Mouse (Mus musculus): ENCODE measurements around the gene Vmn1r177.
"Not testable (repeated sequence)": the region's sequence is repeated elsewhere in the genome, so short reads cannot be mapped to it uniquely, and the experiment has no call there.

Vmn1r177 gene

GRCm38 (mm10) chr7:23866349-23866748, at the start of gene Vmn1r177:
TSS of gene Vmn1r177 (minus strand) at chr7:23866449.
- not testable (repeated sequence) for DNase-seq (ENCODE audit: low spot score in 2 of 2)

- no peak for DNase-seq (ENCODE audit: low spot score in 2 of 2)
These were observed 25.5 kb upstream of the Vmn1r177 start, which contains the start of gene Vmn1r178 for GRCm38 (mm10) chr7:23891709-23892108. TSS of gene Vmn1r178 (plus strand) at chr7:23892009.

GRCm38 (mm10) chr7:23876918-23877317, 10.7 kb upstream of the Vmn1r177 start:
- not testable (repeated sequence) for DNase-seq (ENCODE audit: low spot score in 2 of 2)

GRCm38 (mm10) chr7:23837272-23837671, 29.0 kb downstream of the Vmn1r177 start, which contains the start of gene Vmn1r176:
TSS of gene Vmn1r176 (minus strand) at chr7:23837372.
- not testable (repeated sequence) for DNase-seq (ENCODE audit: low spot score in 2 of 2)

Measured in right cerebral cortex, postnatal 36 days (tissue).